Mouse (Mus musculus) urinary bladder, postnatal 14 days (tissue): ENCODE measurements around the gene Defa35.
"Not testable (repeated sequence)": the region's sequence is repeated elsewhere in the genome, so short reads cannot be mapped to it uniquely, and the experiment has no call there.

ENCODE experiments used
- DNase-seq: peaks from one replicate; pipeline ENCODE4 v3.0.0; 2021; ENCODE audit warnings: low spot score

The Defa35 gene

GRCm38 (mm10) chr8:21064738-21065137, at the start of gene Defa35:
Defa35 (plus strand) TSS chr8:21065038.
- not testable (repeated sequence) for DNase-seq

GRCm38 (mm10) chr8:21025245-21025644, 39.6 kb upstream of the Defa35 start, which contains the start of gene Defa21:
Defa21 (plus strand) TSS chr8:21025545.
- DNase-seq, result not testable (repeated sequence)

- not testable (repeated sequence) for DNase-seq
Measured at GRCm38 (mm10) chr8:21054747-21055146, 10.1 kb upstream of the Defa35 start, which contains the start of gene Defa23. Defa23 (plus strand) TSS chr8:21055047.

GRCm38 (mm10) chr8:21084142-21084541, 19.3 kb downstream of the Defa35 start, which contains the start of gene Defa25:
Defa25 (plus strand) TSS chr8:21084442.
- not testable (repeated sequence) for DNase-seq

GRCm38 (mm10) chr8:21093106-21093505, 28.3 kb downstream of the Defa35 start:
- DNase-seq, result peak; percentile 12

- not testable (repeated sequence) for DNase-seq
Measured at GRCm38 (mm10) chr8:21095950-21096349, 31.1 kb downstream of the Defa35 start, which contains the start of gene Gm14851. Gm14851 (minus strand) TSS chr8:21096050.
